Mouse (Mus musculus) heart, embryonic 11.5 days (tissue): ENCODE results near the gene Ica1. TPM values are rescaled to one million over a fixed set of nuclear protein-coding genes. Genes with fewer than 3 reads are reported as not detected.

Experiments used
- ATAC-seq: fragments of 200-750 bp; cut with Nextera tagmentation; replicated peaks from 2 replicates; pipeline ENCODE4 v1.8.0; 2017; ENCODE audit warnings: moderate library complexity; ENCODE audit not compliant: insufficient number of reproducible peaks, low FRiP score, low TSS enrichment
- H3K27ac ChIP-seq: fragments of 300-500 bp; sonication (generic); 2 replicates; pipeline ENCODE4 v1.5.1; 2014; ENCODE audit warnings: mild to moderate bottlenecking, low read depth, low read length
- H3K27me3 ChIP-seq: fragments of 300-500 bp; sonication (generic); 2 replicates; pipeline ENCODE4 v1.6.1; 2014; ENCODE audit warnings: mild to moderate bottlenecking, low read length, mixed read lengths; ENCODE audit not compliant: control insufficient read depth, insufficient read depth
- H3K36me3 ChIP-seq: fragments of 300-500 bp; sonication (generic); 2 replicates; pipeline ENCODE4 v1.6.1; 2014; ENCODE audit warnings: mild to moderate bottlenecking, low read length, moderate library complexity, mixed read lengths; ENCODE audit not compliant: control insufficient read depth, insufficient read depth
- H3K4me1 ChIP-seq: fragments of 300-500 bp; sonication (generic); 2 replicates; pipeline ENCODE4 v1.6.1; 2014; ENCODE audit warnings: low read length; ENCODE audit not compliant: control insufficient read depth, insufficient read depth
- H3K4me2 ChIP-seq: fragments of 300-500 bp; sonication (generic); 2 replicates; pipeline ENCODE4 v1.6.1; 2014; ENCODE audit warnings: mild to moderate bottlenecking, moderate library complexity
- H3K4me3 ChIP-seq: fragments of 300-500 bp; sonication (generic); 2 replicates; pipeline ENCODE4 v1.5.1; 2014; ENCODE audit warnings: low read depth, low read length
- H3K9ac ChIP-seq: fragments of 300-500 bp; sonication (generic); 2 replicates; pipeline ENCODE4 v1.6.1; 2014; ENCODE audit warnings: mild to moderate bottlenecking, low read depth, low read length, moderate library complexity
- H3K9me3 ChIP-seq: fragments of 300-500 bp; sonication (generic); replicated peaks from 2 replicates; pipeline ENCODE4 v1.6.1; 2016; ENCODE audit warnings: low read length; ENCODE audit not compliant: control insufficient read depth
- WGBS: fragments of 180-500 bp; shearing (Covaris S2); extraction: QIAGEN DNeasy Blood & Tissue Kit; methylation state at CpG from one replicate; pipeline ENCODE4 v1.1.7; 2014; ENCODE audit not compliant: insufficient replicate concordance; 5-methylcytosine and 5-hydroxymethylcytosine counted together
- polyA plus RNA-seq: library from polyadenylated mRNA; unstranded; fragments of >200 nt; fragmentation: Nextera tagmentation; extraction: Ambion mirVana; gene quantifications from 2 replicates; pipeline ENCODE4 v1.2.1, GENCODE M21; 2014

Ica1 gene
- polyA plus RNA-seq, 1 experiment from 2014 or later, result 36.9 TPM

DNA sequence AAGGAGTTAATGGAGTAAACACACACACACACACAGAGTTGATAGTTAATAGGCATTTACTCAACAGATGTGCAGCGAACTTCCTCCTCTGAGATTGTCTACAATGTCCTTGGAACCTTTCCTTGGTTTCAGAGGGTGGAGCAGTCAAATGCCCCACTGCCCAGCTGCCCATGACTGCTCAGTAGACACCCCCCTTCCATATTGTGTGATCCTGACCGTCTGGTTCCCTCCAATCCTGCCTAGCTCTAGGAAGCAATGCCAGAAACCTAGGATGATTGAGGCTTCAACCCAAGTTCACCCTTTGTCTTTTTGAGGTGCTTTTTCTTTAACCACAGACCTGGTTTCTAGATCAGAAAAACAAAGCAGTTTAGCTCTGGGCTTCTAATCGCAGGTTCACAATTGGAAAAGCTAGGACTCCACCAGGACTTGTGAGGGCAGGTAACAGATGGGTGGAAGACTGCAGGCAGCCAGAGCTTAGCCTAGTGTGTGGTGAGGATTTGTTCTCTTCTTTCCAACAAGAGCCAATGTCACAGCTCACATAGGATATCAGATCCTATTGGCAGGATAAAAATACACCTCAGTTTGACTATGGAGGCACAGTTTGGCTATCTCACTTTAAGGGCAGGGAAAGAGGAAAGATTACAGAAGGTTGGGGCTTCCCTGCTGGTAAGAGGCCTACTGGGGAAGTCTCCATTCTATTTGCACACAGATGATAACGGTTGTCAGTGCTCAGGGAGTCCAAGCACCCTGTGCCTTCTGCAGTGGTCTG is 158.5 kb downstream of the Ica1 start:
- 68% methylated on average over 4 of the region's 4 CpGs for WGBS
- H3K27ac ChIP-seq, result no peak overlapping the region
- H3K27me3 ChIP-seq, result no peaks in the 10 kb centered on the region
- H3K4me1 ChIP-seq, result peaks cover 2% of the 10 kb centered on the region; the same call in 1 of the 2 replicates
- ATAC-seq, result no peak
- H3K9ac ChIP-seq, result no peak overlapping the region
- H3K36me3 ChIP-seq, result no peaks in the 10 kb centered on the region
- H3K9me3 ChIP-seq, result 0 out of 2 replicates have a peak, but pooled peaks cover 2% of the 10 kb centered on the region
- H3K4me3 ChIP-seq, result no peak overlapping the region
- H3K4me2 ChIP-seq, result no peak overlapping the region

DNA sequence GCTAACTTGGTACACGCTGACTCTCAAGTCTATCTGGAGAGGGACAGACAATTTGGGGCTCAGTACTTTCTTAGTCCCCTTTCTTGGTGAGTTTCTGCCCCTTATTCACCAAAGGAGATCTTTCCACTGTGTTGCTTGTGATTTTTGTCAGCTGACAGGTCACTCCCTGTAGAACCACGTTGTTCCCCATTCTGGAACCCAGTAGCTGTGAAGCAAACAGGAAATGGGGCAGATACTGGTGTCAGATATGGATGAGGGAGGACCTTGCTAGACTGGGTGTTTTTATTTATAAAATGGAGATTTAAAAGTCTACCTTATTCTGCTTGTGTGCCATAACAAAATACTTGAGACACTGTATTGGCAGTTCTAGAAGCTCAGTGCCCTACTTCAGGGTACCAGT is 160.9 kb downstream of the Ica1 start:
- Histone ChIP-seq H3K27me3 (no peaks in the 10 kb centered on the region), H3K4me3 (no peak overlapping the region), H3K9me3 (0 out of 2 replicates have a peak, but pooled peaks cover 2% of the 10 kb centered on the region), H3K4me2 (no peak overlapping the region), H3K9ac (no peak overlapping the region), H3K27ac (no peak overlapping the region), H3K36me3 (no peaks in the 10 kb centered on the region), H3K4me1 (peaks cover 2% of the 10 kb centered on the region; the same call in 1 of the 2 replicates)
- no peak for ATAC-seq
- 72% methylated on average over 2 of the region's 2 CpGs for WGBS

DNA sequence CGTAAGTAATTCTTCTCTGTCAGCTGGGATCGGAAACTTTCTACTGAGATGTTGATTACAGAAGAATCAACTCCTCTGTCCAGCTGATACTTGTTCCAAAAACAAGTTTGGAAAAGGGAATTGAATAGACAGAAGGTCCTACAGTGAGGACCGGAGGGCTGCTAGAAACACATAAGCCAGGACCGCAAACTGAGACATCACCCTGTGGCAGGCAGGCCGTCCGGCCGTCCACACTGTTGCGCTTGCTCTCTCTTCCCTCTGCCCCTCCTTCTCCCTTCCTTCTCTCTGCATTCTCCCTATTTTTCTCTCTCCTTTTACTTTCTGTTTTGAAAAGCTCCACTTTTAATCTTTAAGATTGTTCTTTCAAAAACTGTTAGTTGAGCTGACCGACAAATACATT is 186.6 kb downstream of the Ica1 start:
- Histone ChIP-seq H3K27me3 (no peaks in the 10 kb centered on the region), H3K27ac (no peak overlapping the region), H3K4me1 (no peaks in the 10 kb centered on the region), H3K4me2 (no peak overlapping the region), H3K9me3 (no peaks in the 10 kb centered on the region), H3K36me3 (no peaks in the 10 kb centered on the region), H3K4me3 (no peak overlapping the region), H3K9ac (no peak overlapping the region)
- ATAC-seq, result no peak
- WGBS, result 81% methylated on average over 9 of the region's 9 CpGs

DNA sequence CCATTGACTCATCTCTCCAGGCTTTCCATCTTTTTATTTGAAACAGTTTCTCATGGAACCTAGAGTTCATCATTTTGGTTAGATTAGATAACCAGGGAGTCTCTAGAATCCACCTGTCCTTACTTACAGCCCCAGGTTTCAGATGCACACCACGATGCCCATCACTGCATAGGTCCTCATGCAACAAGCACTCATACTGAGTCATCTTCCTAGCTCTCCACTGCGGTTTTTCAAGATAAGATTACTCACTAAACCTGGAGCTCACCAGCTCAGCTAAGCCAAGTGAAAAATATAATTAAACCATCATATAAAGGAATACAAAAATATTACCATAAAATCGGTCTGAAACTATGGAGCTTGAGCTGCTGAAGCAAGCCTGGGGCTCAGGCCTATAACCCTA is 194.4 kb downstream of the Ica1 start:
- Histone ChIP-seq H3K9ac (no peak overlapping the region), H3K27me3 (no peaks in the 10 kb centered on the region), H3K4me3 (no peak overlapping the region), H3K9me3 (no peaks in the 10 kb centered on the region), H3K4me2 (no peak overlapping the region), H3K27ac (no peak overlapping the region), H3K36me3 (no peaks in the 10 kb centered on the region), H3K4me1 (no peaks in the 10 kb centered on the region)
- no peak for ATAC-seq
- WGBS, result 77% methylated on average over 3 of the region's 3 CpGs

DNA sequence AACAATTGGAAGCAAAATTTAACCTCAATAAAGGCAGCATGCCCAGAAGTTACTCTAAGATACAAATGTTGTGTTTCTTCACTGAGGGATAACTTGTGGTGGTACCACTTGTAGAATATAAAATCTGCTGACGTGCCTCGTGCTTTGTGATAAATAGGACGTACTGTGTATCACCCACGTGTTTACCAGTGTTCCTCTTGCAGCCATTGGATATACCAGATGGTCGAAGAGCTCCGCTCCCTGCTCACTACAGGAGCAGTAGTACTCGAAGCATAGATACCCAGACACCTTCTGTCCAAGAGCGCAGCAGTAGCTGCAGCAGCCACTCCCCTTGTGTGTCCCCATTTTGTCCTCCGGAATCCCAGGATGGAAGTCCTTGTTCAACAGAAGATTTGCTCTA is 195.9 kb downstream of the Ica1 start:
- no peak overlapping the region for H3K27ac ChIP-seq
- WGBS, result 88% methylated on average over 9 of the region's 9 CpGs
- H3K27me3 ChIP-seq, result no peaks in the 10 kb centered on the region
- no peaks in the 10 kb centered on the region for H3K9me3 ChIP-seq
- no peak for ATAC-seq
- H3K36me3 ChIP-seq, result no peaks in the 10 kb centered on the region
- no peak overlapping the region for H3K9ac ChIP-seq
- no peaks in the 10 kb centered on the region for H3K4me1 ChIP-seq
- H3K4me2 ChIP-seq, result no peak overlapping the region
- no peak overlapping the region for H3K4me3 ChIP-seq

Other genes with a start within 250 kb of the Ica1 start
- 0.21 TPM in 1 of 2 replicates, not detected in the other for gene Nxph1, start 169.9 kb upstream of the Ica1 start, polyA plus RNA-seq